Mouse (Mus musculus) lung, adult 10 weeks (tissue): ENCODE data around the gene 4930568D16Rik. TPM values are rescaled to one million over a fixed set of nuclear protein-coding genes. Genes with fewer than 3 reads are reported as not detected.

Experiments
- polyA plus RNA-seq: library from polyadenylated mRNA; stranded (reverse); fragments of 350-450 nt; fragmentation: Illumina TruSeq; extraction: RNeasy Lipid Tissue Mini Kit (QIAGEN cat#74804); gene quantifications from one replicate; pipeline ENCODE4 v1.2.3, GENCODE M21; 2014; ENCODE audit warnings: low read depth, low replicate concordance; ENCODE audit not compliant: insufficient read depth

Gene 4930568D16Rik
- not detected for polyA plus RNA-seq

GRCm38 (mm10) chr2:35367629-35368028 is at the start of gene 4930568D16Rik:
TSS of gene 4930568D16Rik (minus strand) at chr2:35367729.

GRCm38 (mm10) chr2:35397096-35397495 is 29.6 kb upstream of the 4930568D16Rik start, which contains the start of gene 4930402F06Rik:
TSS of gene 4930402F06Rik (minus strand) at chr2:35397175.

GRCm38 (mm10) chr2:35336388-35337280 is 30.9 kb downstream of the 4930568D16Rik start, which contains the start of gene Stom:
TSS of gene Stom (minus strand) at chr2:35336976.

Other genes with a start within 250 kb of the 4930568D16Rik start
- 74.3 TPM for gene Rab14, start 166.6 kb downstream of the 4930568D16Rik start, polyA plus RNA-seq
- 2,195 TPM for gene Gsn, start 111.3 kb downstream of the 4930568D16Rik start, polyA plus RNA-seq
- gene Stom, start 30.8 kb downstream of the 4930568D16Rik start, polyA plus RNA-seq = 48.3 TPM
- not detected for gene 4930402F06Rik, start 29.4 kb upstream of the 4930568D16Rik start, polyA plus RNA-seq
- gene Ggta1, start 95.5 kb upstream of the 4930568D16Rik start, polyA plus RNA-seq = 21.4 TPM
- gene Dab2ip, start 190.5 kb upstream of the 4930568D16Rik start, polyA plus RNA-seq = 26.3 TPM